Mouse (Mus musculus) kidney, adult 2 months (tissue): ENCODE results near the gene B3galt1.

Source experiments
- CTCF ChIP-seq: fragments of 200-500 bp; conservative IDR thresholded peaks from 2 replicates; pipeline ENCODE4 v1.5.1; 2011; ENCODE audit warnings: low read depth, mild to moderate bottlenecking, control low read depth, low read length, moderate library complexity, mixed read lengths; ENCODE audit not compliant: insufficient read depth, insufficient read length
- POLR2A ChIP-seq: fragments of 200-500 bp; IDR thresholded peaks from one replicate; pipeline ENCODE4 v1.6.1; 2011; ENCODE audit warnings: low read depth, low read length, control low read depth

DNA sequence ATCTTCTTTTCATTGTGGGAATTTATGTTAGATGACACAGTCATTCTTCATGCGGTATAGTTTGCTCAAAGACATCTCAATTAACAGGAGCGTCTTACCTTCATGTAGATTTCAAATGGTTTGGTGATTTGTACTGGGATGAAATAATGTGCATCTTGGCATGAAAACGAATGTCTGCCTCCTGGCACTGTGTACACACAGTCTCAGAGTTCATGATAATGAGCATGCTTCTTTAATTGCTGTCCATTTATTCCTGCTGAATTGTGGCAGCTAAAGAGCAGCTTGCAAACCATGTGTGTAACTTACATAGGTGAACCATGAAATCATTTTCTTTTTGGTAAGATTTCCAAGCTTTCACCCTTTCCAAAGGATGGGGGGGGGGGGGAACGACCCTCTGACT lies 112.0 kb downstream of the B3galt1 start:
- TF ChIP-seq POLR2A (no peak), CTCF (no peak)
